Mouse (Mus musculus) heart, postnatal 0 days (tissue): ENCODE results near the gene Nhsl1.

Source experiments
- CTCF ChIP-seq: IDR thresholded peaks from 2 replicates; pipeline ENCODE4 v1.5.1; 2016; ENCODE audit warnings: antibody characterized with exemption, control low read depth, low read depth
- EP300 ChIP-seq: IDR thresholded peaks from 2 replicates; pipeline ENCODE4 v1.6.1; 2016; ENCODE audit warnings: antibody characterized with exemption, low read depth

DNA sequence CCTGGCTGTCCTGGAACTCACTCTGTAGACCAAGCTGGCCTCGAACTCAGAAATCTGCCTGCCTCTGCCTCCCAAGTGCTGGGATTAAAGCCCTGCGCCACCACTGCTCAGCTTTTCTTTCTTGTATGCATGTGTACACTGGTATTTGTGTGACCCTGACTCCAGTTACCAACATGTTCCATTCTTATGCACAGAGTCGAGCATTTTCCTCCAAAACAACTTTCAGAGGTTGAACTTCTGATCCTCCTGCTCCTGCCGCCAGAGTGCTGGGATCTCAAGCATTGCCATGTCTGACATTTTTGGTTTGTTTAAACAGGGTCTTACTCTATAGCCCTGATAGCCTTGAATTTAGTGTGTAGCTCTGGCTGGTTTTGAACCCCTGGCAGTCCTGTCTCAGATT, 15.4 kb downstream of the Nhsl1 start:
- TF ChIP-seq CTCF (no peak), EP300 (no peak)
